Mouse (Mus musculus) forebrain, embryonic 12.5 days (tissue): ENCODE results near the gene Iltifb. TPM values are rescaled to one million over a fixed set of nuclear protein-coding genes. Genes with fewer than 3 reads are reported as not detected.
"Not testable (repeated sequence)": the region's sequence is repeated elsewhere in the genome, so short reads cannot be mapped to it uniquely, and the experiment has no call there.

Experiments used
- ATAC-seq: fragments of 200-750 bp; cut with Nextera tagmentation; 2 replicates; pipeline ENCODE4 v1.8.0; 2017; ENCODE audit warnings: moderate TSS enrichment; ENCODE audit not compliant: low FRiP score
- H3K27ac ChIP-seq: fragments of 300-500 bp; sonication (generic); 2 replicates; pipeline ENCODE4 v1.5.1; 2016; ENCODE audit warnings: mild to moderate bottlenecking
- H3K27me3 ChIP-seq: fragments of 300-500 bp; sonication (generic); 2 replicates; pipeline ENCODE4 v1.6.1; 2016; ENCODE audit warnings: mild to moderate bottlenecking
- H3K36me3 ChIP-seq: fragments of 300-500 bp; sonication (generic); replicated peaks from 2 replicates; pipeline ENCODE4 v1.6.1; 2016; ENCODE audit warnings: mild to moderate bottlenecking
- H3K4me1 ChIP-seq: fragments of 300-500 bp; sonication (generic); 2 replicates; pipeline ENCODE4 v1.6.1; 2016
- H3K4me2 ChIP-seq: fragments of 300-500 bp; sonication (generic); 2 replicates; pipeline ENCODE4 v1.6.1; 2016; ENCODE audit warnings: mild to moderate bottlenecking, moderate library complexity
- H3K4me3 ChIP-seq: fragments of 300-500 bp; sonication (generic); replicated peaks from 2 replicates; pipeline ENCODE4 v1.5.1; 2016; ENCODE audit warnings: mild to moderate bottlenecking
- H3K9ac ChIP-seq: fragments of 300-500 bp; sonication (generic); 2 replicates; pipeline ENCODE4 v1.6.1; 2016; ENCODE audit warnings: mild to moderate bottlenecking
- H3K9me3 ChIP-seq: fragments of 300-500 bp; sonication (generic); 2 replicates; pipeline ENCODE4 v1.6.1; 2016
- WGBS: fragments of 180-500 bp; shearing (Covaris S2); methylation state at CpG from one replicate; pipeline ENCODE4 v1.1.7; 2016; 5-methylcytosine and 5-hydroxymethylcytosine counted together
- polyA plus RNA-seq: library from polyadenylated mRNA; unstranded; fragments of >200 nt; fragmentation: Nextera tagmentation; extraction: Ambion mirVana; gene quantifications from 2 replicates; pipeline ENCODE4 v1.2.1, GENCODE M21; 2016

Gene Iltifb
- polyA plus RNA-seq, 1 experiment from 2014 or later, result not detected

DNA sequence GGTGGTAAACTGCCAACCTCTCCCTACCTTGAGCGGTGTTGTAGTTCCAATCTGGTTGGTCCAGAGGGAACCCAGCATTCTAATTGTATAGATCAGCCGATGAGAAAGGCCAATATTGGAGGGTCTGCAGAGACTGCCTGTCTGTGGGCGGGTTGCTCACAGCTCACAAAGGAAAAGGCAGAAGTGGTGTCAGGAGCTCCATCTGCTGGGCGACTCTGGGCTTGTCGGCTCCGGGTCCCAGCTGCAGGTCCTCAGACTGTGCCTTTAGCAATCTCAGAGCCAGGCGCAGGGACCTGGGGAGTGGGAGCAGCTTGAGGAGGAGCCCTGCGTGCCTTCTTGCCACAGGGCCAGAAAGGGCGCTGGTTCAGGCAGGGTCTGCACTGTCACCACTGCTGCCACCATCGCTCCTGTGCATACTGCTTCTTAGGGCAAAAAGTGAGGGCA lies 44.0 kb downstream of the Iltifb start:
- Histone ChIP-seq H3K9ac (no peak overlapping the region), H3K4me3 (no peak overlapping the region), H3K36me3 (no peaks in the 10 kb centered on the region), H3K4me2 (no peak overlapping the region), H3K27me3 (no peaks in the 10 kb centered on the region), H3K27ac (no peak overlapping the region), H3K4me1 (no peaks in the 10 kb centered on the region), H3K9me3 (no peaks in the 10 kb centered on the region)
- WGBS, result 33% methylated on average over 10 of the region's 10 CpGs
- peak; percentile 76 for ATAC-seq

DNA sequence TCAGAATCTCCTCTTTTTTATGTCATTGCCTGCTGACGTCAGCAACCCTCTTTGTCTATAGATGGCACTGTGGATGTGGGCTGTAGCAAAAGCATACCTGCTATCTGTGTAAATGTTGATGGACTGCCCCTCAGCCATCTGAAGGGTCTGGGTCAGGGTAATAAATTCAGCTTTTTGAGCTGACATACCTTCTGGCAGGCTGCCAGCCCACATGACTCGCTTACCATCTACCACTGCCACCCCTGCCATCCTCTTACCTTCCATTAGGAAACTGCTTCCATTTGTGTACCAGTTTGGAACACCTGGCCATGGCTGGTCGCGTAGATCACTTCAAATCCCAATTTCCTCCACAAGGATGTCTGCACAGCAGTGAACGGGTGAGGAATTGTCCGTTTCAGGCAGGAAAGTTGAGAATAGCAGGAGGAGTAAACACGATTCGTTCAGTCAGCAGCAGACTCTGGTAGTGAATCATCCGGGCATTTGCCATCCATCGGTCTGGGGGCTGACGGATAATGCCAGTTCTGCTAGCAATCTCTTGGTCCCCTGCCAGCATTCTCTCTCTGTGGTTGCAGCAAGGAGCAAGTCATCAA lies 45.7 kb downstream of the Iltifb start:
- not testable (repeated sequence) for H3K36me3 ChIP-seq, H3K4me1 ChIP-seq, H3K4me2 ChIP-seq, H3K4me3 ChIP-seq, ATAC-seq, H3K9me3 ChIP-seq, H3K27me3 ChIP-seq, H3K27ac ChIP-seq, H3K9ac ChIP-seq
- 87% methylated on average over 11 of the region's 11 CpGs for WGBS

DNA sequence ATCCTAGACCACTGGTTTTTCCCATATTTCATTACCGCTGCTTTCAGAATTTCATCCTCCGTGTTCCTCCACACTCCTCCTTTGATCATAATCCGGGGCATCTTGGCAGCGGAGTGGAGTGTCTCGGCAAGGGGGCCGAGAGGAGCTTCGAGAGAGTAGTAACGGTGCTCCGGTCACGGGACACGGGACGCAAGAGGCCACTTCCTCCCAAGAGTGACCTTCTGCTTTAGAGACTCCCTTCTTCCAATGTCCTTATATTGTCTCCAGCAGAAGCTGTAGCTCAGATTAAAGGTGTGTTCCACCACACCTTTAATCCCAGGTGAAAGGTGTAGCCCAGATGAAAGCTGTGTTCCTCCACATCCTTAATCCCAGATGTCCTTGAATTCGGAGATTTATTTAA lies 54.2 kb downstream of the Iltifb start, which contains the start of gene Gm32717:
TSS of gene Gm32717 (minus strand) at position 101 of the 400 bp plus-strand sequence.
- WGBS, result no CpG with 5 or more reads among the region's 13 CpGs
- H3K36me3 ChIP-seq, H3K4me1 ChIP-seq, H3K27me3 ChIP-seq, H3K4me2 ChIP-seq, H3K9me3 ChIP-seq, H3K27ac ChIP-seq, ATAC-seq, H3K4me3 ChIP-seq, H3K9ac ChIP-seq: not testable (repeated sequence)

Other genes starting within 250 kb of the Iltifb start
- gene Mdm1, start 153.2 kb downstream of the Iltifb start, polyA plus RNA-seq, result 62.2 and 63.8 TPM in 2 replicates
- 0.17 TPM in 1 of 2 replicates, not detected in the other for gene Il22, start 90.1 kb downstream of the Iltifb start, polyA plus RNA-seq
- gene Gm32717, start 54.3 kb downstream of the Iltifb start, polyA plus RNA-seq, result 0.09 and 0.10 TPM in 2 replicates
- gene Gm32802, start 36.4 kb downstream of the Iltifb start, polyA plus RNA-seq, result 0.09 and 0.10 TPM in 2 replicates
- gene Gm9040, start 31.9 kb upstream of the Iltifb start, polyA plus RNA-seq, result not detected in 2 replicates
- gene Gm9044, start 37.4 kb upstream of the Iltifb start, polyA plus RNA-seq, result not detected in 2 replicates
- 0.08 TPM in 1 of 2 replicates, not detected in the other for gene Gm9045, start 42.8 kb upstream of the Iltifb start, polyA plus RNA-seq
- not detected in 2 replicates for gene Gm9046, start 48.2 kb upstream of the Iltifb start, polyA plus RNA-seq
- not detected in 2 replicates for gene Gm9048, start 53.6 kb upstream of the Iltifb start, polyA plus RNA-seq
- 0.08 TPM in 1 of 2 replicates, not detected in the other for gene Gm9049, start 59.1 kb upstream of the Iltifb start, polyA plus RNA-seq
- gene Ifng, start 146.0 kb upstream of the Iltifb start, polyA plus RNA-seq, result not detected in 2 replicates